Mouse (Mus musculus) ZHBTc4 (cell line): ENCODE data around the gene Fkbp2.

ENCODE experiments used
- DNase-seq: peaks from one replicate; pipeline ENCODE4 v3.0.0-alpha.2; 2011; ENCODE audit warnings: low read depth, low spot score

The Fkbp2 gene

GRCm38 (mm10) chr19:6940396-6941351 is 39.6 kb downstream of the Fkbp2 start:
- no peak for DNase-seq

- no peak for DNase-seq
Measured at GRCm38 (mm10) chr19:6939106-6940002, 40.9 kb downstream of the Fkbp2 start.

- no peak for DNase-seq
Measured at GRCm38 (mm10) chr19:6937541-6938465, 42.5 kb downstream of the Fkbp2 start.

GRCm38 (mm10) chr19:6936299-6936698 is 44.0 kb downstream of the Fkbp2 start:
- DNase-seq = peak; percentile 75

- no peak for DNase-seq
Measured at GRCm38 (mm10) chr19:6934195-6934977, 45.9 kb downstream of the Fkbp2 start, which contains the start of gene Kcnk4. Gene Kcnk4 (minus strand): TSS chr19:6934515.

DNA sequence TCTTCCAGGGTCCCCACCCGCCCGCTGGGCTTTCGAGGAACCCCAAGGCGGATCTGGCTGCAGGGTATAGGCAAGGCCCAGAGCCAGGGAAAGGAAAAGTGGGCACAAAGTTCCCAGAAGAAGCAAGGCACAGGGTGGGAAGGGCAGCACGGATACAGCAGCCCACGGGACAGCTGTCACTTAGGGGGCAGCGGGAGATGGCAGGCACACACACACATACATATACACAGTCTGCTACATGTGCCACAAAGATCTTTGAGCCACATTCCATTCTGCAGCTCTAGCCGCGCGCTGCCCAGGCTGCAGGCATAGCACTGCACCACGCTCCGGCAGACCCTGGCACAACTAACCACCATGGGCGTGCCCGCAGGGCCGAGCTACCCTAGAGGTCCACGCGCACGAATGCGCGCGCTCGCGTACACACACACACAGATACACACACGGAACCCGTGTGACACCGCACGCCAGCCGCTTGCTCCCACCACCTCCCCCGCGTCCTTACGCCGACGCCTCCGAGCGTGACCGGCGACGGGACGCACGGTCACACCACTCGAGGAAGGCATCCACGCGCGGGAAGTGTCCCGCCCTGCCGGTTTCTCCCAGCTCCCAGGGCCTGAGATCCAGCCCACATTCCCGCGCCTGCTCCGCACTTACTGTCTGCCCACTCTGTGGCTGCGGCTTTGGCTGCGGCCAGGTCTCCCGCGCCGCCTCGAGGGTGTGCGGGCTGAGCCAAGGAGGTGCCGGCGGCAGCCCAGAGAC is 46.7 kb downstream of the Fkbp2 start:
- peak; percentile 51 for DNase-seq

- no peak for DNase-seq
Measured at GRCm38 (mm10) chr19:6933102-6933435, 47.2 kb downstream of the Fkbp2 start.

GRCm38 (mm10) chr19:6932018-6932417 is 48.3 kb downstream of the Fkbp2 start:
- DNase-seq = no peak

- DNase-seq = no peak
Measured at GRCm38 (mm10) chr19:6931002-6931401, 49.3 kb downstream of the Fkbp2 start.

GRCm38 (mm10) chr19:6928080-6928479 is 52.2 kb downstream of the Fkbp2 start:
- DNase-seq = no peak
